Mouse (Mus musculus) cerebellum, adult 2 months (tissue): ENCODE results near the gene Vipr2. TPM values are rescaled to one million over a fixed set of nuclear protein-coding genes. Genes with fewer than 3 reads are reported as not detected.

ENCODE experiments used
- DNase-seq, 2 experiments: peaks; one replicate each; pipeline ENCODE4 v3.0.0; 2021
- H3K27ac ChIP-seq: fragments of 200-500 bp; 2 replicates; pipeline ENCODE4 v1.5.1; 2012; ENCODE audit warnings: low read length, control low read depth, inconsistent platforms; ENCODE audit not compliant: insufficient read depth
- H3K27me3 ChIP-seq: fragments of 200-500 bp; 2 replicates; pipeline ENCODE4 v1.6.1; 2012; ENCODE audit warnings: inconsistent platforms, mild to moderate bottlenecking, low read length, moderate library complexity; ENCODE audit not compliant: control insufficient read depth, insufficient read depth
- H3K4me1 ChIP-seq: fragments of 200-500 bp; 2 replicates; pipeline ENCODE4 v1.6.1; 2011; ENCODE audit warnings: low read length; ENCODE audit not compliant: control insufficient read depth, insufficient read depth
- H3K4me3 ChIP-seq: fragments of 200-500 bp; replicated peaks from 2 replicates; pipeline ENCODE3; 2011; ENCODE audit warnings: mild to moderate bottlenecking, low read depth, low read length, control low read depth; ENCODE audit not compliant: insufficient read depth
- CTCF ChIP-seq: fragments of 200-500 bp; IDR thresholded peaks from 2 replicates; pipeline ENCODE4 v1.5.1; 2011; ENCODE audit warnings: low read depth, mild to moderate bottlenecking, control low read depth, low read length, moderate library complexity, borderline replicate concordance; ENCODE audit not compliant: insufficient read depth
- POLR2A ChIP-seq: fragments of 200-500 bp; IDR thresholded peaks from 2 replicates; pipeline ENCODE4 v1.6.1; 2011; ENCODE audit warnings: low read length, control low read depth, borderline replicate concordance; ENCODE audit not compliant: insufficient read depth
- WGBS: fragments of 180-500 bp; shearing (Covaris S2); methylation state at CpG from one replicate; pipeline ENCODE4 v1.1.7; 2018; 5-methylcytosine and 5-hydroxymethylcytosine counted together
- polyA plus RNA-seq: library from polyadenylated mRNA; depleted of rRNA; stranded (reverse); fragments of >200 nt; gene quantifications from 2 replicates; pipeline ENCODE4 v1.2.3, GENCODE M21; 2012

The Vipr2 gene
- polyA plus RNA-seq, 1 experiment = 7.8 TPM

GRCm38 (mm10) chr12:116054342-116054741 is 23.2 kb upstream of the Vipr2 start:
- Histone ChIP-seq H3K27ac (no peak overlapping the region), H3K4me3 (no peak overlapping the region), H3K4me1 (peaks cover 3% of the 10 kb centered on the region; the same call in 1 of the 2 replicates), H3K27me3 (no peaks in the 10 kb centered on the region)
- WGBS = 96% methylated on average over 8 of the region's 8 CpGs
- no peak for TF ChIP-seq POLR2A
- TF ChIP-seq CTCF = no peak
- no peak for DNase-seq

DNA sequence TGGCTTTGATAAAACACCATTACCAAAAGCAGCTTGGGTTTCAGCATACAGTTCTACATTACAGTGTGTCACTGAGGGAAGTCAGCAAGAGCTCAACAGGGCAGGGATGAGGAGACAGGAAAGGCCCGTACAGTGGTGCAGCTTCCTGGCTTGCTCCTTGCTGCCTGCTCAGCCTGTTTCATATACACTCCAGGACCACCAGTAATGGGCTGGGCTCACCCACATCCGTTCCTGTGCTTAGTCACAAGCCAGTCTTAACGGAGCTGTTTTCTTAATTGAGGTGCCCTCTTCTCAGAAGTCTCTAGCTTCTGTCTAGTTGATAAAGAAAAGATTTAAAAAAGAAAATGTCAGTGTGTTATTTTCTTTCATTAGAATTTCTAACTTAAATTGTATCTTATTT is 21.4 kb upstream of the Vipr2 start:
- no peaks in the 10 kb centered on the region for H3K27me3 ChIP-seq
- 97% methylated on average over 3 of the region's 3 CpGs for WGBS
- H3K27ac ChIP-seq = no peak overlapping the region
- H3K4me1 ChIP-seq = no peaks in the 10 kb centered on the region
- no peak for TF ChIP-seq POLR2A
- no peak for TF ChIP-seq CTCF
- no peak overlapping the region for H3K4me3 ChIP-seq
- no peak for DNase-seq

DNA sequence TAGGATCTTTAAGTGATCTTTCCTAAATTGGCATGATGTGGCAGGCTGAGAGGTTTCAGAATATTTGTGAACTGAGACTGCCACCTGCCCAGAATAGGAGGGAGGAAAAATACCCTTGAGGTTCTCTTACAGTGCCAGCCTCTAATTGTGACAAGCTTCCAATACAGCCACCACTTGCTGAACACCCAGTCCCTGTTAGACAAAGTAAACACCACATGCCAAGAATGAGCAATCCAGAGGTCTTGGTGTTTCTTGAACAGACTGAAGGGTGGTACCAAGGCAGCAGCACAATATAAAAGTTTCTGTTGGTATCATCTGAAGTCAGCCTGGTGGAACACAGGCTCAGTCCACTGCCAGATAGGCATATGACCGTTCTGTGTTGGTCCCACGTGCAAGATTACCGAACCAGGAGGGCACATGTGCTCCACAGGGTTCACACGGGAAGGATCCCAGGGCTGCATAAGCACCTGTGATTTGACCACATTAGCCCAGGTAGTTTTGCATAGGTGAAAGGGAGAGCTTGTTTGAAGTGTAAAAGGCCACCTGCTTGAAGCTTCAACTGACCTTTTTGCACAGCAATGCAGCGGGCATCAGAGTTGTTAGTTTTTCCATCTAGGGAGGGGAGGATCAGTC is 15.8 kb upstream of the Vipr2 start:
- Histone ChIP-seq H3K27ac (no peak overlapping the region), H3K4me3 (no peak overlapping the region), H3K4me1 (no peaks in the 10 kb centered on the region), H3K27me3 (no peaks in the 10 kb centered on the region)
- TF ChIP-seq CTCF (no peak), POLR2A (no peak)
- DNase-seq = no peak
- 93% methylated on average over 5 of the region's 5 CpGs for WGBS

DNA sequence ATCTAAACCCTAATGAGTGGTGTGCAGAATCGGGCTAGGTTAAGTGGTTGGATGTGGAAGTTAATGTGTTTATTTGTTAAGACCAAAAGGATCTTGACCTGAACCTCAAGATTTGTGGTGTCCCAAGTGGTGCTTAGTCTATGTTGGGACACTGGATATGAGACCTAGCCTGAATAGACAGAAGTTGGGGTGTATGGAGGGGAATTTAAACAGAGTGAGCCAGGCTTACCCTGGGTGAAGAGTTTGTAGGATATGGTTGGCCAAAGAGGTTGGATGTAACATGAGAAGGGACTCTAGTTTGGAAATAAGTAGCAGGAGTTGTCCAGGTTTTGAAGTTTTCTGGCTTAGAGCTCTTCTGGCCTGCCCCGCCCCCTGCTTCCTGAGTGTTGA is 15.3 kb upstream of the Vipr2 start:
- no peaks in the 10 kb centered on the region for H3K27me3 ChIP-seq
- no peak overlapping the region for H3K4me3 ChIP-seq
- TF ChIP-seq CTCF (no peak), POLR2A (no peak)
- DNase-seq = no peak
- 100% methylated on average over 2 of the region's 2 CpGs for WGBS
- no peak overlapping the region for H3K27ac ChIP-seq
- no peaks in the 10 kb centered on the region for H3K4me1 ChIP-seq

DNA sequence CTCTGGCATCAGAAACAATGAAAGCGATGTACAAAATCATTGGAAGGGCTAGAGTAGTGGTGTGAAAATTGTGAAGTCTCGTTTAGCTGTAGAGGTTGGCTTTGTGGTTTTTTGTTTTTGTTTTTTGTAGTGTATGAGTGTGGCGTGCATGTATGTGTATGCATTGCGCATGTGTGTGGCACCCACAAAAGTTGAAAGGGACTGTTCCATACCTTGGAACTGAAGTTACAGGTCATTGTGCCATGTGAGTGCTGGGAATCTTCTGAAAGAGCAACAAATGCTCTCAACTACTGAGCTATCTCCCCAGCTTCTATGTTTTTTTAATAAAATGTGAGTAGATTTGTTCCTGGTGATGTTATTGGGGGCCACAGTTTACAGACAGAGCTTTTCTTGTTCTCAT is 14.5 kb upstream of the Vipr2 start:
- no peak for DNase-seq
- H3K27ac ChIP-seq = no peak overlapping the region
- TF ChIP-seq POLR2A (no peak), CTCF (no peak)
- no peaks in the 10 kb centered on the region for H3K4me1 ChIP-seq
- H3K27me3 ChIP-seq = no peaks in the 10 kb centered on the region
- no peak overlapping the region for H3K4me3 ChIP-seq
- WGBS = 98% methylated on average over 4 of the region's 4 CpGs

- whole genome bisulfite sequencing = 21% methylated on average over 3 of the region's 3 CpGs
- H3K4me3 ChIP-seq = no peak overlapping the region
- H3K27ac ChIP-seq = no peak overlapping the region
Observed at GRCm38 (mm10) chr12:116071023-116071422, 6.5 kb upstream of the Vipr2 start.

GRCm38 (mm10) chr12:116077855-116078366 is 385 bp downstream of the Vipr2 start:
- no peak for DNase-seq
- Histone ChIP-seq H3K4me1 (no peaks in the 10 kb centered on the region), H3K27ac (no peak overlapping the region), H3K27me3 (no peaks in the 10 kb centered on the region; the same call in 1 of the 2 replicates), H3K4me3 (peak overlapping the region; percentile 66)
- TF ChIP-seq POLR2A (no peak), CTCF (no peak)
- WGBS = 2% methylated on average over 24 of the region's 24 CpGs

More at GRCm38 (mm10) chr12:116071023-116071422, 6.5 kb upstream of the Vipr2 start:
- peak; percentile 73 to 78 for DNase-seq
- TF ChIP-seq CTCF = peak; percentile 74
- TF ChIP-seq POLR2A = no peak
- H3K27me3 ChIP-seq = no peaks in the 10 kb centered on the region; the same call in 1 of the 2 replicates
- H3K4me1 ChIP-seq = peaks cover 8% of the 10 kb centered on the region

- Histone ChIP-seq H3K27me3 (no peaks in the 10 kb centered on the region; the same call in 1 of the 2 replicates), H3K27ac (no peak overlapping the region), H3K4me3 (no peak overlapping the region), H3K4me1 (peaks cover 9% of the 10 kb centered on the region; the same call in 1 of the 2 replicates)
- WGBS = 84% methylated on average over 6 of the region's 6 CpGs
- TF ChIP-seq POLR2A (no peak), CTCF (no peak)
- DNase-seq = no peak
Observed at GRCm38 (mm10) chr12:116083125-116083524, 5.6 kb downstream of the Vipr2 start.
